Mouse (Mus musculus) heart, postnatal 0 days (tissue): ENCODE data around the gene Ssr4.

ENCODE experiments used
- CTCF ChIP-seq: IDR thresholded peaks from 2 replicates; pipeline ENCODE4 v1.5.1; 2016; ENCODE audit warnings: antibody characterized with exemption, control low read depth, low read depth
- EP300 ChIP-seq: IDR thresholded peaks from 2 replicates; pipeline ENCODE4 v1.6.1; 2016; ENCODE audit warnings: antibody characterized with exemption, low read depth

- TF ChIP-seq CTCF (peak; percentile 4; the same call in 1 of the 2 replicates), EP300 (no peak)
Measured at GRCm38 (mm10) chrX:73774168-73774760, 12.6 kb upstream of the Ssr4 start, which contains the start of gene Srpk3.
